Mouse (Mus musculus): ENCODE measurements around the gene AC170998.1. TPM values are rescaled to one million over a fixed set of nuclear protein-coding genes. Genes with fewer than 3 reads are reported as not detected.

Gene AC170998.1
- polyA plus RNA-seq, 1 experiment from 2014 or later, result 2.3 TPM

GRCm38 (mm10) chr17:28701171-28701570 is 24.7 kb upstream of the AC170998.1 start:
- no peaks in the 10 kb centered on the region for H3K9me3 ChIP-seq (replicated peaks; ENCODE audit: control insufficient read depth, low read length)
- H3K9ac ChIP-seq (ENCODE audit: low read length), result no peak overlapping the region
- H3K4me2 ChIP-seq (ENCODE audit: low read depth, low read length), result no peak overlapping the region
- peaks cover 23% of the 10 kb centered on the region for H3K4me1 ChIP-seq (ENCODE audit: control insufficient read depth, insufficient read depth, low read length)
- WGBS, result 88% methylated on average over 4 of the region's 4 CpGs
- no peak overlapping the region for H3K4me3 ChIP-seq (replicated peaks; ENCODE audit: low read length)
- H3K36me3 ChIP-seq (ENCODE audit: control insufficient read depth, insufficient read depth, low read length), result 0 out of 2 replicates have a peak, but pooled peaks cover 5% of the 10 kb centered on the region
- no peak overlapping the region for H3K27ac ChIP-seq (ENCODE audit: low read length)
- no peaks in the 10 kb centered on the region for H3K27me3 ChIP-seq (ENCODE audit: control insufficient read depth, insufficient read depth, low read length)
- no peak for ATAC-seq (ENCODE audit: insufficient read depth, low FRiP score)

- Histone ChIP-seq H3K4me3 (replicated peaks; ENCODE audit: low read length) (no peak overlapping the region), H3K36me3 (ENCODE audit: control insufficient read depth, insufficient read depth, low read length) (0 out of 2 replicates have a peak, but pooled peaks cover 5% of the 10 kb centered on the region), H3K4me1 (ENCODE audit: control insufficient read depth, insufficient read depth, low read length) (peaks cover 20% of the 10 kb centered on the region), H3K9me3 (replicated peaks; ENCODE audit: control insufficient read depth, low read length) (no peaks in the 10 kb centered on the region), H3K9ac (ENCODE audit: low read length) (no peak overlapping the region), H3K4me2 (ENCODE audit: low read depth, low read length) (no peak overlapping the region), H3K27ac (ENCODE audit: low read length) (no peak overlapping the region), H3K27me3 (ENCODE audit: control insufficient read depth, insufficient read depth, low read length) (no peaks in the 10 kb centered on the region)
- ATAC-seq (ENCODE audit: insufficient read depth, low FRiP score), result no peak
- WGBS, result 69% methylated on average over 3 of the region's 3 CpGs
Measured at GRCm38 (mm10) chr17:28701737-28702136, 24.1 kb upstream of the AC170998.1 start.

- Histone ChIP-seq H3K9me3 (replicated peaks; ENCODE audit: control insufficient read depth, low read length) (no peaks in the 10 kb centered on the region), H3K27me3 (ENCODE audit: control insufficient read depth, insufficient read depth, low read length) (no peaks in the 10 kb centered on the region), H3K4me3 (replicated peaks; ENCODE audit: low read length) (no peak overlapping the region), H3K36me3 (ENCODE audit: control insufficient read depth, insufficient read depth, low read length) (0 out of 2 replicates have a peak, but pooled peaks cover 5% of the 10 kb centered on the region), H3K9ac (ENCODE audit: low read length) (no peak overlapping the region), H3K4me1 (ENCODE audit: control insufficient read depth, insufficient read depth, low read length) (peaks cover 11% of the 10 kb centered on the region), H3K4me2 (ENCODE audit: low read depth, low read length) (no peak overlapping the region), H3K27ac (ENCODE audit: low read length) (no peak overlapping the region)
- no peak for ATAC-seq (ENCODE audit: insufficient read depth, low FRiP score)
- 58% methylated on average over 2 of the region's 2 CpGs for WGBS
Measured at GRCm38 (mm10) chr17:28702646-28703045, 23.2 kb upstream of the AC170998.1 start.

GRCm38 (mm10) chr17:28706697-28707096 is 19.2 kb upstream of the AC170998.1 start:
- peaks cover 14% of the 10 kb centered on the region for H3K4me1 ChIP-seq (ENCODE audit: control insufficient read depth, insufficient read depth, low read length)
- H3K27me3 ChIP-seq (ENCODE audit: control insufficient read depth, insufficient read depth, low read length), result no peaks in the 10 kb centered on the region
- no peak overlapping the region for H3K9ac ChIP-seq (ENCODE audit: low read length)
- H3K27ac ChIP-seq (ENCODE audit: low read length), result no peak overlapping the region
- H3K9me3 ChIP-seq (replicated peaks; ENCODE audit: control insufficient read depth, low read length), result no peaks in the 10 kb centered on the region
- no peak for ATAC-seq (ENCODE audit: insufficient read depth, low FRiP score)
- 39% methylated on average over 1 of the region's 1 CpGs for WGBS
- H3K4me3 ChIP-seq (replicated peaks; ENCODE audit: low read length), result no peak overlapping the region
- no peak overlapping the region for H3K4me2 ChIP-seq (ENCODE audit: low read depth, low read length)
- H3K36me3 ChIP-seq (ENCODE audit: control insufficient read depth, insufficient read depth, low read length), result no peaks in the 10 kb centered on the region

- Histone ChIP-seq H3K27me3 (ENCODE audit: control insufficient read depth, insufficient read depth, low read length) (no peaks in the 10 kb centered on the region), H3K4me1 (ENCODE audit: control insufficient read depth, insufficient read depth, low read length) (peaks cover 17% of the 10 kb centered on the region), H3K4me3 (replicated peaks; ENCODE audit: low read length) (no peak overlapping the region), H3K9me3 (replicated peaks; ENCODE audit: control insufficient read depth, low read length) (no peaks in the 10 kb centered on the region), H3K27ac (ENCODE audit: low read length) (no peak overlapping the region), H3K9ac (ENCODE audit: low read length) (no peak overlapping the region), H3K4me2 (ENCODE audit: low read depth, low read length) (no peak overlapping the region), H3K36me3 (ENCODE audit: control insufficient read depth, insufficient read depth, low read length) (no peaks in the 10 kb centered on the region)
- 75% methylated on average over 3 of the region's 3 CpGs for WGBS
- ATAC-seq (ENCODE audit: insufficient read depth, low FRiP score), result no peak
Measured at GRCm38 (mm10) chr17:28707136-28707627, 18.7 kb upstream of the AC170998.1 start.

- no peak overlapping the region for H3K4me3 ChIP-seq (replicated peaks; ENCODE audit: low read length)
- H3K4me2 ChIP-seq (ENCODE audit: low read depth, low read length), result no peak overlapping the region
- no peaks in the 10 kb centered on the region for H3K9me3 ChIP-seq (replicated peaks; ENCODE audit: control insufficient read depth, low read length)
- no peaks in the 10 kb centered on the region for H3K27me3 ChIP-seq (ENCODE audit: control insufficient read depth, insufficient read depth, low read length)
- no peaks in the 10 kb centered on the region for H3K36me3 ChIP-seq (ENCODE audit: control insufficient read depth, insufficient read depth, low read length)
- peaks cover 13% of the 10 kb centered on the region for H3K4me1 ChIP-seq (ENCODE audit: control insufficient read depth, insufficient read depth, low read length)
- no peak for ATAC-seq (ENCODE audit: insufficient read depth, low FRiP score)
- H3K27ac ChIP-seq (ENCODE audit: low read length), result no peak overlapping the region
- 74% methylated on average over 2 of the region's 2 CpGs for WGBS
- H3K9ac ChIP-seq (ENCODE audit: low read length), result no peak overlapping the region
Measured at GRCm38 (mm10) chr17:28707816-28708215, 18.1 kb upstream of the AC170998.1 start.

GRCm38 (mm10) chr17:28708989-28709388 is 16.9 kb upstream of the AC170998.1 start:
- WGBS, result 23% methylated on average over 2 of the region's 2 CpGs
- no peak overlapping the region for H3K9ac ChIP-seq (ENCODE audit: low read length)
- no peak overlapping the region for H3K4me3 ChIP-seq (replicated peaks; ENCODE audit: low read length)
- no peak overlapping the region for H3K4me2 ChIP-seq (ENCODE audit: low read depth, low read length)
- ATAC-seq (ENCODE audit: insufficient read depth, low FRiP score), result no peak
- H3K27me3 ChIP-seq (ENCODE audit: control insufficient read depth, insufficient read depth, low read length), result no peaks in the 10 kb centered on the region
- no peaks in the 10 kb centered on the region for H3K9me3 ChIP-seq (replicated peaks; ENCODE audit: control insufficient read depth, low read length)
- H3K27ac ChIP-seq (ENCODE audit: low read length), result no peak overlapping the region
- peaks cover 12% of the 10 kb centered on the region for H3K4me1 ChIP-seq (ENCODE audit: control insufficient read depth, insufficient read depth, low read length)
- peaks cover 4% of the 10 kb centered on the region; the same call in 1 of the 2 replicates for H3K36me3 ChIP-seq (ENCODE audit: control insufficient read depth, insufficient read depth, low read length)

- H3K36me3 ChIP-seq (ENCODE audit: control insufficient read depth, insufficient read depth, low read length), result peaks cover 9% of the 10 kb centered on the region; the same call in 1 of the 2 replicates
- ATAC-seq (ENCODE audit: insufficient read depth, low FRiP score), result no peak
- WGBS, result 58% methylated on average over 8 of the region's 8 CpGs
- H3K4me1 ChIP-seq (ENCODE audit: control insufficient read depth, insufficient read depth, low read length), result peaks cover 12% of the 10 kb centered on the region
- no peak overlapping the region for H3K4me3 ChIP-seq (replicated peaks; ENCODE audit: low read length)
- no peaks in the 10 kb centered on the region for H3K9me3 ChIP-seq (replicated peaks; ENCODE audit: control insufficient read depth, low read length)
- no peak overlapping the region for H3K9ac ChIP-seq (ENCODE audit: low read length)
- H3K27me3 ChIP-seq (ENCODE audit: control insufficient read depth, insufficient read depth, low read length), result no peaks in the 10 kb centered on the region
- peak overlapping the region; percentile 7; the same call in 1 of the 2 replicates for H3K27ac ChIP-seq (ENCODE audit: low read length)
- no peak overlapping the region for H3K4me2 ChIP-seq (ENCODE audit: low read depth, low read length)
Measured at GRCm38 (mm10) chr17:28709552-28710290, 16.2 kb upstream of the AC170998.1 start.

- Histone ChIP-seq H3K36me3 (ENCODE audit: control insufficient read depth, insufficient read depth, low read length) (peaks cover 13% of the 10 kb centered on the region; the same call in 1 of the 2 replicates), H3K27ac (ENCODE audit: low read length) (no peak overlapping the region), H3K27me3 (ENCODE audit: control insufficient read depth, insufficient read depth, low read length) (no peaks in the 10 kb centered on the region), H3K4me2 (ENCODE audit: low read depth, low read length) (no peak overlapping the region), H3K4me3 (replicated peaks; ENCODE audit: low read length) (no peak overlapping the region), H3K9me3 (replicated peaks; ENCODE audit: control insufficient read depth, low read length) (no peaks in the 10 kb centered on the region), H3K9ac (ENCODE audit: low read length) (no peak overlapping the region), H3K4me1 (ENCODE audit: control insufficient read depth, insufficient read depth, low read length) (peaks cover 12% of the 10 kb centered on the region)
- no peak for ATAC-seq (ENCODE audit: insufficient read depth, low FRiP score)
- 85% methylated on average over 8 of the region's 8 CpGs for WGBS
Measured at GRCm38 (mm10) chr17:28710291-28710688, 15.6 kb upstream of the AC170998.1 start.
